ENCODE assay signal across 8 mouse cellular contexts in genomic region chr7:105568583-105568982, GRCm38 (mm10). TPM values are rescaled to one million over a fixed set of nuclear protein-coding genes. Genes with fewer than 3 reads are reported as not detected.
A peak's percentile ranks its signal among the peaks of the same experiment; 100 is the strongest.
DNase-seq lines count a peak whose midpoint lies in the region; ATAC-seq lines count a peak whose summit lies in the region.
"Had no signal": no experiment of that assay in that cellular context is flagged by ENCODE, and none has a peak within 500 bp of the region (broad histone marks: within the 10 kb centered on the region; RNA-seq: fewer than 3 reads in every experiment).

No protein-coding gene starts in this region.

- no peaks in the 10 kb centered on the region for H3K9me3 ChIP-seq in hindbrain, embryonic 13.5 days
- H3K9me3 ChIP-seq in neural tube, embryonic 12.5 days: no peaks in the 10 kb centered on the region

- H3K27me3 ChIP-seq in hindbrain, embryonic 13.5 days: no peaks in the 10 kb centered on the region
- no peaks in the 10 kb centered on the region for H3K27me3 ChIP-seq in neural tube, embryonic 12.5 days (replicated peaks)

- H3K36me3 ChIP-seq in hindbrain, embryonic 13.5 days: peaks cover 57% of the 10 kb centered on the region
- H3K36me3 ChIP-seq in neural tube, embryonic 12.5 days: peaks cover 61% of the 10 kb centered on the region

- H3K9ac ChIP-seq in hindbrain, embryonic 13.5 days: peak overlapping the region; percentile 67
- peak overlapping the region; percentile 45 for H3K9ac ChIP-seq in neural tube, embryonic 12.5 days

- peaks cover 56% of the 10 kb centered on the region for H3K4me1 ChIP-seq in hindbrain, embryonic 13.5 days (replicated peaks)
- peaks cover 30% of the 10 kb centered on the region for H3K4me1 ChIP-seq in neural tube, embryonic 12.5 days

- peak overlapping the region; percentile 31 for H3K4me3 ChIP-seq in hindbrain, embryonic 13.5 days
- peak overlapping the region; percentile 7; the same call in 1 of the 2 replicates for H3K4me3 ChIP-seq in neural tube, embryonic 12.5 days

- peak overlapping the region; percentile 59 for H3K4me2 ChIP-seq in hindbrain, embryonic 13.5 days
- peak overlapping the region; percentile 52 for H3K4me2 ChIP-seq in neural tube, embryonic 12.5 days (replicated peaks)

- ATAC-seq in hindbrain, embryonic 13.5 days (ENCODE audit: low FRiP score): peak; percentile 60
- ATAC-seq in neural tube, embryonic 12.5 days (ENCODE audit: low FRiP score, low read depth): peak; percentile 59

- H3K27ac ChIP-seq in hindbrain, embryonic 13.5 days: peak overlapping the region; percentile 93
- H3K27ac ChIP-seq in neural tube, embryonic 12.5 days: peak overlapping the region; percentile 66; the same call in 1 of the 2 replicates
- H3K27ac ChIP-seq: kidney, postnatal 0 days had no signal

- peak; percentile 84 for DNase-seq in cerebellum, adult 11-12 months
- peak; percentile 86 for DNase-seq in cerebellum, adult 9-11 months
- DNase-seq in T-cell, adult 2 months (ENCODE audit: low spot score): no peak
- no peak for DNase-seq in adrenal gland, postnatal 10 days
- no peak for DNase-seq in spleen, adult 12 weeks (ENCODE audit: low spot score)

- 14% methylated on average over 7 of the region's 7 CpGs for WGBS in hindbrain, embryonic 13.5 days
- whole genome bisulfite sequencing in neural tube, embryonic 12.5 days: 19% methylated on average over 7 of the region's 7 CpGs

RNA-seq across cellular contexts. Expression of gene Apbb1, which starts 12.9 kb away (rescaled TPM):
- polyA plus RNA-seq in hindbrain, embryonic 13.5 days (2015; fragmentation: Nextera tagmentation; extraction: Ambion mirVana): 242 and 246 TPM in 2 replicates
- 185 TPM in 2 replicates for polyA plus RNA-seq in neural tube, embryonic 12.5 days (2016; fragmentation: Nextera tagmentation; extraction: Ambion mirVana)
- total RNA-seq in adrenal gland, postnatal 10 days (2021): 10 to 100 TPM; 19.6 to 25.2 TPM

RNA-seq across cellular contexts. Expression of gene Smpd1, which starts 14.4 kb away (rescaled TPM):
- 72.7 and 73.5 TPM in 2 replicates for polyA plus RNA-seq in hindbrain, embryonic 13.5 days (2015; fragmentation: Nextera tagmentation; extraction: Ambion mirVana)
- 53.8 and 56.6 TPM in 2 replicates for polyA plus RNA-seq in neural tube, embryonic 12.5 days (2016; fragmentation: Nextera tagmentation; extraction: Ambion mirVana)
- 10 to 100 TPM; 59.2 to 68.1 TPM for total RNA-seq in adrenal gland, postnatal 10 days (2021)

RNA-seq across cellular contexts. Expression of gene Hpx, which starts 31.4 kb away (rescaled TPM):
- polyA plus RNA-seq in hindbrain, embryonic 13.5 days (2015; fragmentation: Nextera tagmentation; extraction: Ambion mirVana): 0.23 and 0.32 TPM in 2 replicates
- polyA plus RNA-seq in neural tube, embryonic 12.5 days (2016; fragmentation: Nextera tagmentation; extraction: Ambion mirVana): 0.23 and 0.38 TPM in 2 replicates
- 100 to 1,000 TPM; 313 to 789 TPM for total RNA-seq in adrenal gland, postnatal 10 days (2021)

Comparison
In these comparisons a context has a peak if more than half of its experiments do, and no peak if none do; other contexts are left out.
1. DNase-seq: peak in cerebellum, adult 11-12 months (single experiment) and cerebellum, adult 9-11 months (single experiment); none in T-cell, adult 2 months (single experiment), adrenal gland, postnatal 10 days (single experiment) and spleen, adult 12 weeks (single experiment).